Mouse (Mus musculus): Measurements from ENCODE around the gene Adipor2. TPM values are rescaled to one million over a fixed set of nuclear protein-coding genes. Genes with fewer than 3 reads are reported as not detected.
"Not testable (repeated sequence)": the region's sequence is repeated elsewhere in the genome, so short reads cannot be mapped to it uniquely, and the experiment has no call there.

Gene Adipor2
- total RNA-seq (2021), result 10 to 100 TPM; 56.1 to 58.0 TPM

DNA sequence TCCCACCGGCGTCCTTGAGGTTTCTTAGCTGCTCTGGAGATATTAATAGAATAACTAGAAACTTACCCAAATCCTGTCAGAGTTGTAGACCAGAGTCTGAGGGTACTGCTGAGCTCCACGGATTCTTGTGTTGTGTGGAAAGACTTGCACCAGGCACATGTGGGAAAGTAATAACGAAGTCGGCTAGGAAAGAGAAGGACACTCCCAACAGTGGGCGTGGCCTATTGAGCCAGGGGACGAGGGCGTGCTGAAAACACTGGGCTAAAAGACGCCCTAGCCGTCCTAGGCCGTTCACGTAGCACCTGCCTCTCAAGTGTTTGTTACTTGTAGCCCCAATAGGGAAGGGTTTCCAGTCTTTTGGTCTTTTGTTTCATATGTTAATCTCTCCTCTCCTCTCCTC is at the start of gene Adipor2:
TSS of gene Adipor2 (minus strand) at position 351 of the 400 bp plus-strand sequence.
- intact Hi-C loops (cut with DNase I), result no loop called here
- DNase-seq (ENCODE audit: low spot score), result peak; percentile 63

GRCm38 (mm10) chr6:119466161-119466560 is 48.7 kb upstream of the Adipor2 start:
- no peak for DNase-seq (ENCODE audit: low spot score)
- intact Hi-C loops (cut with DNase I), result no loop called here

GRCm38 (mm10) chr6:119460391-119460790 is 42.9 kb upstream of the Adipor2 start:
- intact Hi-C loops (cut with DNase I), result no loop called here
- DNase-seq (ENCODE audit: low spot score), result no peak

GRCm38 (mm10) chr6:119459041-119459440 is 41.5 kb upstream of the Adipor2 start:
- intact Hi-C loops (cut with DNase I), result no loop called here
- DNase-seq (ENCODE audit: low spot score), result no peak

- no peak for DNase-seq (ENCODE audit: low spot score)
- intact Hi-C loops (cut with DNase I), result no loop called here
These were observed 40.7 kb upstream of the Adipor2 start for GRCm38 (mm10) chr6:119458166-119458565.

GRCm38 (mm10) chr6:119451981-119452499 is 34.5 kb upstream of the Adipor2 start:
- DNase-seq (ENCODE audit: low spot score), result no peak
- intact Hi-C loops (cut with DNase I), result no loop called here

GRCm38 (mm10) chr6:119450965-119451943 is 33.8 kb upstream of the Adipor2 start:
- intact Hi-C loops (cut with DNase I), result no loop called here
- DNase-seq (ENCODE audit: low spot score), result no peak

DNA sequence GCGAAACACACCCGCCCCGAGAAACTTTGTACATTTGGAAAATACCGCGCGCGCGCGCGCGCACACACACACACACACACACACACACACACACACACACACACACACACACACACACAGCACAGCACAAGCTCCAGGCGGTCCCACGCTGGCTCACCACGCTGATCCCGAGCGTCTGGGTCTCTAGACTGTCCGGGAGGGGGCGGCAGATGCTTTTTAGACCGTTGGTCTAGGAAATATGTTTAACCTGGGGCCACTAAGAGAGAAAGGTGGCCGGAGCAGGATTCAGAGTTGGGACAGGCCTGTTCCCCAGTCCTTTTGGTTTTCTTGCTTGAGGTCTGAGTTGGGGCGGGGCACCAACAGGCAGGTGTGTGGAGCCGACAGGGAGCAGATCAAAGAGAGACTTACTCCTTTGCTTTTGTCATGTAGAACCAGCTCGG is 31.6 kb upstream of the Adipor2 start:
- DNase-seq (ENCODE audit: low spot score), result no peak

DNA sequence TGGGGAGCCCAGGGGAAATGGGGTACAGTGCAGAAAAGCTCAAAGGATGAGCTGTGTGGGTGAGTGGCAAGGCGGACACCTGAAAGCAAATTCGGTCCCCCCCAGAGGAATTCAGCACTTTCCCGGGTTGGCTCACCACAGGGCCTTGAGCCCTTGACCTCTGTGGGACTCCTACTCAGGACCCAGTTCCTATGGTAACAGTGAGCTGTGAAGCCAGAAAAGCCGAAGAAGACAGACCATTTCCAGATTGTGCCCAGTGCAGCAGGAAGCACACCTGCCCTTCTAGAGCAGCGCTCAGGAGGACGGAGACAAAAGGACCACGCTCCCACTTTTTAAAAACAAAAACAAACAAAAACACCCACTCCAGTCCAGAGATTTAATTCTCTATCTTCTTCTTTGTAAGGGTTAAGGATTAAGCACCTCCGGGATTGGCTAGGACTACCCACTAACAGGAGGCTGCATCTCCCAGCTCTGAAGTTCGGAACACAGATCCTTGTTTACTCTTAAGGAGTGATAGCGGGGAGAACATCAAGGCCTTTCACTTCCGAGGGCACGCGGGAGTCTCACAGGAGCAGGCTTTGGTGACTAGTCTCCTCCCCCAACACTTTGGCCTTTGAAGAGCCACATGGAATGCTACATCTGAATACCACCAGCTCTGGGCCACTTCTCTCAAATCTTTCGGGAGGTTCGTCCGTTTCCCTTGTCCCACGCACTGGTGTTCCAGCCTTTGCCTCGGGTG is 31.0 kb upstream of the Adipor2 start:
- no peak for DNase-seq (ENCODE audit: low spot score)
- intact Hi-C loops (cut with DNase I), result loop anchor here (10.0 kb wide), 1 partner anchor 524 kb away; no protein-coding TSS in a partner anchor

More for the DNA sequence above, 31.6 kb upstream of the Adipor2 start:
- intact Hi-C loops (cut with DNase I), result loop anchor here (10.0 kb wide), 1 partner anchor 524 kb away; no protein-coding TSS in a partner anchor

GRCm38 (mm10) chr6:119445671-119446607 is 28.4 kb upstream of the Adipor2 start:
- intact Hi-C loops (cut with DNase I), result loop anchor here (10.0 kb wide), 1 partner anchor 521 kb away; no protein-coding TSS in a partner anchor
- no peak for DNase-seq (ENCODE audit: low spot score)

DNA sequence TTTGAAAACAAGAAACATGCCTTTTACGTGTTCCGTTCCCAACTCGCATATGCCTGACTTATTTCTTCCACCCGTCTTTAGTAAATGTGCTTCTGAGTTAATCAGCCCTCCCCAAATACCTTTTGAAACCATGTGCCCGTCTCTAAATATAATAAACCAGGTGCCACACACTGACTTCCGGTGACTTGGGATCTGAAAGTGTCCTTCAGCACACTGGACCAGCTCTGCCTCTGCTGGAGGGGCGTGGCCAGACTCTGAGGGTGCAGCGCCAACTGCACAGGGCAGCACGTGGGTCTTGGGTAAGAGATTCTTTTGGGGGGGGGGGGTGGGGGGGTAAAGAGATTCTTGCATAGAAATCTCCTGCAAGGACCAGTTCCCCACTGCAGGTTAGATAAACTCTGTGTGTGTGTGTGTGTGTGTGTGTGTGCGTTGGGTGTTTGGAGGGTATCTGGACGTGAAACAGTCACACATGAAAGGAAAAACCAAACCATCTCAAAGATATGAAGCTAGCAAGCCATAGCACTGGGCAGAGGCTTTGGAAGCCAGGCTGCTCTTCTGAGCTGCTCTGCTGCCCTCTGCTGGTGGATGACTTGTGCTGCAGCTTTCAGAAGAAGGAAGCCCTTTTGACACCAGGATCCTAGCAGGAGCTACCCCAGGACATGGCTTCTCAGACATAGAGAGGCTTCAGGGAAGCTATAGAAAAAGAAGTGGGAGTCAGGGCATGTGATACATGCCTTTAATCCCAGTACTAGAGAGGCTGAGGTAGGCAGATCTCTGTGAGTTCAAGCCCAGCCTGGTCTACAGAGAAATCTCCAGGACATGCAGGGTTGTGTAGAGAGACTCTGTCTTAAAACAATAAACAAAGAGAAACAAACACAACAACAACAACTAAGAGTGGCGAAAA is 26.5 kb upstream of the Adipor2 start:
- peak; percentile 30 for DNase-seq (ENCODE audit: low spot score)
- intact Hi-C loops (cut with DNase I), result loop anchor here (1.0 to 10.0 kb wide), 2 partner anchors 224 to 519 kb away; no protein-coding TSS in a partner anchor

- DNase-seq (ENCODE audit: low spot score), result not testable (repeated sequence)
- intact Hi-C loops (cut with DNase I), result loop anchor here (10.0 kb wide), 1 partner anchor 518 kb away; no protein-coding TSS in a partner anchor
These were observed 25.2 kb upstream of the Adipor2 start for GRCm38 (mm10) chr6:119442729-119443128.

DNA sequence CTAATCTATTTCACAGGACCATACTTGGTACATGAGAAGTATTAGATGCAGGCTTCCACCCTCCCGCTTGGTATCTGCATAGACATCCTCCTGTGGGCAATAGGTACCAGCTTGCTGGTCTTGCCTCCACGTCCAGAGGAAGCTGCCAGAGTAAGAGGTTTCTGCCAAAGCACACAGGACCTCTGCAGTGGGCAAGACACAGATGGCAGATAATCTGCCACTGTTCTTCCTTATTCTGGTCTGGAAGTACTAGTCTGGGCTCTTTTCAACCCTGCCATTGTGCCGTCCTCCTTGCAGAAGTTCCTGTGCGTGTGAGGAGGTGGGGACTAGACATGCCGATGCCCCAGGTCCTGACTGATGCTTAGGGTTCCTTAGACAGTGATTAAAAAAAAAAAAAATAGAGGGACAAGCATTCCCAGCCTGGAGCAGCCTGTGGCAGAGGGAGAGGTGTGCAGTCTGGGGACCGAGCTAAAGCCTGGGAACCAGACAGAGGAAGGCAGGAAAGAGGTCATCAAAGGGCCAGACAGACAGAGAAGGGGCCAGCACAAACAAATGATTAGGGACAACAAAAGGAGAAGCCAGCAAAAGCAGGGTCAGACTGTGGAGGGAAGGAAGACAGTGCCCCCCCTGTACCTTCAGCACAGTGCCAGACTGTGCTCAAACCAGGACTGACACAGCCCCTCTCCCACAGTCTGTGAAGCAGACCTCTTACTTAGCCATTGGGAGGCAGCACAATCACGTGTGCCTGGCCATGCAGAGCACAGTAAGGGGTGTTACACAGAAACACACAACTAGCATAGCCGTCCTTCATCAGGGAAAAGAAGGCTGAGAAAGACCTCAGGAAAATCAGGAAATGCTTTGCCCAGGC is 20.6 kb upstream of the Adipor2 start:
- intact Hi-C loops (cut with DNase I), result no loop called here
- no peak for DNase-seq (ENCODE audit: low spot score)

GRCm38 (mm10) chr6:119434394-119434793 is 16.9 kb upstream of the Adipor2 start:
- intact Hi-C loops (cut with DNase I), result loop anchor here (5.0 kb wide), 1 partner anchor 307 kb away; no protein-coding TSS in a partner anchor

GRCm38 (mm10) chr6:119431751-119432324 is 14.3 kb upstream of the Adipor2 start:
- DNase-seq (ENCODE audit: low spot score), result no peak
- intact Hi-C loops (cut with DNase I), result loop anchor here (2.0 to 5.0 kb wide), 2 partner anchors 83 to 305 kb away; no protein-coding TSS in a partner anchor

More at GRCm38 (mm10) chr6:119434394-119434793, 16.9 kb upstream of the Adipor2 start:
- no peak for DNase-seq (ENCODE audit: low spot score)

- DNase-seq (ENCODE audit: low spot score), result peak; percentile 35
- intact Hi-C loops (cut with DNase I), result loop anchor here (1.0 to 5.0 kb wide), 3 partner anchors 82 to 303 kb away; no protein-coding TSS in a partner anchor
These were observed 13.0 kb upstream of the Adipor2 start for GRCm38 (mm10) chr6:119430508-119430907.

Measured in heart, postnatal 25 days (tissue).